Mouse (Mus musculus): ENCODE measurements at regions not wholly inside any gene's neighbourhood (a gene's known extent, or its start where the extent isn't known, plus 50 kb on each side); places are given as distances from the start of the nearest gene placed in this dataset.

- TF ChIP-seq CTCF (IDR thresholded peaks at IDR 0.05; ENCODE audit: low read depth, low read length) (no peak), POLR2A (IDR thresholded peaks at IDR 0.05; ENCODE audit: borderline replicate concordance, low read depth, low read length) (no peak)
These were observed 107.5 kb upstream of the Rad23b start for GRCm38 (mm10) chr4:55242331-55242730.

Measured in bone marrow macrophage, adult 2 months (primary cell).